Mouse (Mus musculus): ENCODE measurements around the gene Nfasc.

Gene Nfasc

DNA sequence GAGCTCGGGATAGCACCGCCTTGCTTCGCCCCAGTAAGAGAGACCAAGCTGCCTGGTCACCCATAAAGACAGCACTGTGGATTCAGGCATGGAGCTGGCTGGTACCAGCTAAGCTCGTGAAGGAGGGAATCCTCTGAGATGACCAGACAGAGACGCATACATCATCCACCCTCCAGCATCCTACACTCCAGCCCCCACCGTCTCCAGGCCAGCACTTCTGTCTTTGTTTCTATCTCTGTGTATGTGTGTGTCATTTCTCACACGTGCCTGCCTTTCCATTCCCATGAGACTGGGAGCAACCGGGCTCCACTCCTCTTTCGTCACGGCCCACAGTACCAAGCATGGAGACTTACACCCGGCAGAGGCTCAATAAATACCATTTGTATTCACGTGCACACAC, 9.3 kb downstream of the Nfasc start:
- no peak for DNase-seq (ENCODE audit: low spot score)

GRCm38 (mm10) chr1:132727548-132727947, 14.0 kb downstream of the Nfasc start:
- DNase-seq (ENCODE audit: low spot score), result no peak

- DNase-seq (ENCODE audit: low spot score), result no peak
Measured at GRCm38 (mm10) chr1:132722362-132722761, 19.2 kb downstream of the Nfasc start.

DNA sequence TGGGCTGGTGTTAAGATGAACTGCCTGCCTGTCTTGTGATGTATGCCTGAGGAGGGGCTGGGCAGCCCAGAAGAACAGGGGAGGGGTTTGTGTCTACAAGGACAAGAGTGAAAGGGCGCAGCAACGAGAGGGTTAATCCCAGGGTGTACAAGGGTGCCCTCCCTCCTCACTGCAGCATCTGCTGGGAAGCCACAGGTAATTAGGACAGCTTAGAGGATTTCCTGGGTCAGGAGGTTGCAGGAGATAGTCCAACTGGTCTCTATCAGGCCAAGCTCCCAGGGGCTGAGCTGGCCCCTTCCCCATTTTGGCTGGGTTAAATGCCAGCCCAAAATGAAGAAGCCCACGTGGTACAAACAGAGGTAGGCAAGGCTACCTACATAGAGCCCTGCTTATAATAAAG, 20.3 kb downstream of the Nfasc start:
- DNase-seq (ENCODE audit: low spot score), result no peak

- DNase-seq (ENCODE audit: low spot score), result no peak
Measured at GRCm38 (mm10) chr1:132718225-132718624, 23.4 kb downstream of the Nfasc start.

DNA sequence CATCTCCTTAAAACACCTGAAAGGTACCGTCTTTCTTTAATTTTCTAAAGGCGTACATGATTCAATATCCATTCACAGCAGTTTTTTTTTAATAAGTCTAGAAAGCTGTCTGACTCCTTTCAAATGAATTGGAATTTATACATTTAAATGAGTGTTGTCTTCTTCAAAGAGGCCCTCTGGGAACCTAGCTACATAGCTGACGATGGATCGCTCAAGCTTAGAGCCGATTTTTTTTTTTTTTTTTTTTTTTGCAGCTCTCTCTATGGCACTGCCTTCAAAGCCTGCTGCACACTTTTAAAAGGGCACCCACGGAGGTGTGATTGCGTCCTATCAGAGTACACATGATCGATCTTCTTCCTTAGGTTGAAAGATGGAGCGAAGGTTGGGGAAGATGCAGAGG, 26.6 kb downstream of the Nfasc start:
- no peak for DNase-seq (ENCODE audit: low spot score)

- no peak for DNase-seq (ENCODE audit: low spot score)
Measured at GRCm38 (mm10) chr1:132709419-132709818, 32.2 kb downstream of the Nfasc start.

GRCm38 (mm10) chr1:132707301-132707700, 34.3 kb downstream of the Nfasc start:
- DNase-seq (ENCODE audit: low spot score), result no peak

- no peak for DNase-seq (ENCODE audit: low spot score)
Measured at GRCm38 (mm10) chr1:132703467-132703866, 38.1 kb downstream of the Nfasc start.

GRCm38 (mm10) chr1:132696926-132697325, 44.7 kb downstream of the Nfasc start:
- no peak for DNase-seq (ENCODE audit: low spot score)

DNA sequence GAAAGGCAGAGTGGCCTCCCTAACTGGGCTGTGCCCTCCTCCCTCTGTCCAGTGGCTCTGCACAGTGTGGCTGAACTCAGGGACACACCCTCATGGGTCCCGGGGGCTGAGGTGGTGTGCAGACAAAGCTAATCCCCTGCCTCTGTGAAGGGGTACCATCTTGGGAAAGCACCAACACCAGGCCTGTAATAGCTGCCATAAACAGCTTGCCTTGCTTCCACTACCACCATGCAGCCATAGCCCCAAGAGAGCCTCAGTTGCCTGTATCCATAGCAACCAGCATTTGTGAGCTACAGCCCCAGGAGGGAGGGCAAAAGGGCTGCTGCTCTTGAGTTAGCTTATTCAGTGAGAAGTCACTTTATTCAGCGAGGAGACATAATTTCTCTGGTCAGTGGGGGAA, 45.4 kb downstream of the Nfasc start:
- no peak for DNase-seq (ENCODE audit: low spot score)

- peak; percentile 6 for DNase-seq (ENCODE audit: low spot score)
Measured at GRCm38 (mm10) chr1:132694007-132694406, 47.6 kb downstream of the Nfasc start.

- DNase-seq (ENCODE audit: low spot score), result no peak
Measured at GRCm38 (mm10) chr1:132689181-132689580, 52.4 kb downstream of the Nfasc start.

DNA sequence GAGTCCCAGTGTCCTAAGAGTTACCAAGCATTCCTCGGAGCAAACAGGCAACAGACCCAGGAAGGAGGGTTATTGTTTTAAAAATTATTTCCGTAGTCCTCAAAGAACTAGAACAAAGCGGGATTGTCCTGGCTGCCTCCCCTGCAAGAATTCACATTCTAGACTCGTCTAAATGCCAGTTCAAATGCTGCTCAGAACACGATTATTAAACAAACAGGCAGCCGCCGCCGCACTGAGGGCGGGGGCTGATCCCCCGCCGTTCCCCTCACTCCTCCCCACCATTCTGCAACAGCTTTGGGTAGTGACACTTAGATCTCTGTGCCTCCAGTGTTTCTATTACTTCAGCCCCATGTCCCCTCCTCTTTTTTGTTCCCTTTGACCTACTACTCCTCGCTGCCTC, 62.7 kb downstream of the Nfasc start:
- DNase-seq (ENCODE audit: low spot score), result no peak

GRCm38 (mm10) chr1:132678076-132678475, 63.5 kb downstream of the Nfasc start:
- DNase-seq (ENCODE audit: low spot score), result no peak

DNA sequence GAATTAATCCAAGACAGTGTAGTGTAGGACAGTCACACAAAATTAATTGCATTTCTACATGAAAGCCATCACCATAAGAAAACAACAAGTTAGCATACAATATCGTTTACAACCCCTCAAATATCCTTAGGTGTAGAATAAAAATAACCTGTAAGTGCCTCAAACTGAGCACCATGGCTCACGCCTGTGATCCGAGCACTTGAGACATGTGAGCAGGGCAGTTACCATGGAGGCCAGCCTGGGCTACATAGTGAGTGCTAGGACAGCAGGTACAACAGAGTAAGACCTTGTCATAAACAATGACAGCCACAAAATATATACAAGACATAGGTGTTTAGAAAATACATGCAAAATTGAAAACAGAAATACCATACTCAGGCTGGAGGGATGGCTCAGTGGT, 68.9 kb downstream of the Nfasc start:
- no peak for DNase-seq (ENCODE audit: low spot score)

- DNase-seq (ENCODE audit: low spot score), result no peak
Measured at GRCm38 (mm10) chr1:132669200-132669599, 72.4 kb downstream of the Nfasc start.

DNA sequence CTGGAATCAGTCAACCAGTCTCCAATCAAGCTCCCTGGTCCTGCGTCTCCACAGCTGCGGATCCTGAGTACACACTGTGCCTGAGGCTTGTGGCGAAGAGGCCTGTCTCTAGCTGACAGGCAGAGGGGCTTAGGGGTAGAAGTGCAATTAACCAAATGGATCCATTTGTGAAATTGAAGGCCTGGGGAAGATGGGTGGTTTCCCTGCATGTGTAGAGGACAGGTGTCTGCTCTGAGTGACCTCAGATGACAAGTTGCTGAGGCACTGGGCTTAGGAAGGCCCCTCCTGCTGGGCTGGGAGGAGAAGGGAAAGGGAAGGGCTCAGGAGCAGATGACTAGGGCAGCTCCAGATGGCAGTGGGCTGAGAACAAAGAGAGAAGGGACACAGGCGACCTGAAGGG, 81.2 kb downstream of the Nfasc start:
- DNase-seq (ENCODE audit: low spot score), result no peak

- no peak for DNase-seq (ENCODE audit: low spot score)
Measured at GRCm38 (mm10) chr1:132659604-132660003, 82.0 kb downstream of the Nfasc start.

- DNase-seq (ENCODE audit: low spot score), result no peak
Measured at GRCm38 (mm10) chr1:132655611-132656010, 86.0 kb downstream of the Nfasc start.

- no peak for DNase-seq (ENCODE audit: low spot score)
Measured at GRCm38 (mm10) chr1:132654769-132655168, 86.8 kb downstream of the Nfasc start.

GRCm38 (mm10) chr1:132653841-132654457, 87.6 kb downstream of the Nfasc start:
- DNase-seq (ENCODE audit: low spot score), result no peak

GRCm38 (mm10) chr1:132653161-132653560, 88.4 kb downstream of the Nfasc start:
- DNase-seq (ENCODE audit: low spot score), result peak; percentile 43

DNA sequence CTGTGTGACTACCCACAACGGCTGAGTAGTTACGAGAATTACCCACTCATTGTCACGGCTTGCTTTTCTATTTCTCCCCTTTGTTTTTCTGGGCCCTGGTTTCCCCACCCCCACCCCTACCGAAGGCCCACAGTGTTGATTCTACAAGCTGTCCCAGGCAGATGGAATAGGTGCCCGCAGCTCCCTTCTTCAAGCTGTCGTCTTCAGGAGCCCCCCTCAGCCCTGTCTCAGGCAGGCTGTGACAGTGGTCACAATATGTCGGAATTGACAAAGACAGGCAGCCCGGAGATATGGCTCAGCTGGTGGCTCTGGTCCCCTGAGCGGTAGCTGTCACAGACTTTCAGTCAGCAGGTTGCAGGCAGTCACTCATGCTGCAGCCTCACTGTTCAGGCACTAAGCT, 90.9 kb downstream of the Nfasc start:
- DNase-seq (ENCODE audit: low spot score), result no peak

GRCm38 (mm10) chr1:132647958-132648357, 93.6 kb downstream of the Nfasc start:
- peak; percentile 66 for DNase-seq (ENCODE audit: low spot score)

Measured in yolk sac, embryonic 10.5 days (tissue).